In the genomic region with DNA sequence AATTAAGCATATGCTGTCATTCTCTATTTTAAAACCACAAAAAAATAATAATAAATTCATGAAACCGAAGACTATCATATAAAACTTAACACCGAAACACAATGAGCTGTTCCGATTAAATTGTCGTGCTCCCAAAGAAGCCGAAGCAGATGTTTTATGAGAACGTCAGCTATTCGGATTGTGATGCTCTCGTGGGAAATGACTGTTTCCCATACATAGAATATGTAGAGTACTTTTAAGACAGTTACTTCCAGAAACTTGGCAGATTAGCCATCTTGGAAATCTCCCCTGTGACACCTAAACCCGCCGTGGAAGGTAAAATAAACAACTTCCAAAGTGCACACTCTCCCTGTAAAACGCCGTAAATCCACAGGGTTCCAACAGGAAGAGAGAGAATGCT, we compare ENCODE assay signal across 13 mouse cellular contexts.
A peak's percentile ranks its signal among the peaks of the same experiment; 100 is the strongest.
DNase-seq lines count a peak whose midpoint lies in the region; ATAC-seq lines count a peak whose summit lies in the region.
"Had no signal": no experiment of that assay in that cellular context is flagged by ENCODE, and none has a peak within 500 bp of the region (broad histone marks: within the 10 kb centered on the region; RNA-seq: fewer than 3 reads in every experiment).

No protein-coding gene starts in this region.

- H3K9ac ChIP-seq in embryonic facial prominence, embryonic 11.5 days (replicated peaks; ENCODE audit: low read length): no peak overlapping the region
- peak overlapping the region; percentile 28; the same call in 1 of the 2 replicates for H3K9ac ChIP-seq in kidney, embryonic 16.5 days (replicated peaks; ENCODE audit: low read length)
- H3K9ac ChIP-seq in embryonic facial prominence, embryonic 13.5 days: no peak overlapping the region
- no peak overlapping the region for H3K9ac ChIP-seq in limb, embryonic 15.5 days

- no peaks in the 10 kb centered on the region for H3K4me1 ChIP-seq in embryonic facial prominence, embryonic 11.5 days (ENCODE audit: control insufficient read depth, insufficient read depth, low read length)
- no peaks in the 10 kb centered on the region for H3K4me1 ChIP-seq in embryonic facial prominence, embryonic 10.5 days
- peaks cover 6% of the 10 kb centered on the region; the same call in 1 of the 2 replicates for H3K4me1 ChIP-seq in kidney, embryonic 16.5 days (ENCODE audit: insufficient read depth, low read length)
- peaks cover 18% of the 10 kb centered on the region; the same call in 1 of the 2 replicates for H3K4me1 ChIP-seq in embryonic facial prominence, embryonic 13.5 days
- H3K4me1 ChIP-seq in limb, embryonic 15.5 days: peaks cover 6% of the 10 kb centered on the region

- 66% methylated on average over 12 of the region's 12 CpGs for WGBS in embryonic facial prominence, embryonic 11.5 days
- WGBS in embryonic facial prominence, embryonic 10.5 days: 70% methylated on average over 12 of the region's 12 CpGs
- WGBS in kidney, embryonic 16.5 days: 22% methylated on average over 12 of the region's 12 CpGs
- WGBS in embryonic facial prominence, embryonic 13.5 days: 46% methylated on average over 12 of the region's 12 CpGs
- WGBS in limb, embryonic 15.5 days: 23% methylated on average over 12 of the region's 12 CpGs

- DNase-seq in embryonic facial prominence, embryonic 11.5 days (ENCODE audit: low spot score): peak; percentile 2
- DNase-seq in embryonic facial prominence, embryonic 10.5 days (ENCODE audit: low spot score): no peak
- DNase-seq in kidney, adult 9 months: no peak
- no peak for DNase-seq in cerebellum, adult 11-12 months
- no peak for DNase-seq in frontal cortex, postnatal 14 days (ENCODE audit: low spot score in 2 of 2)
- DNase-seq: cerebellum, adult 8-10 months; left cerebral cortex, postnatal 4 days; lung, postnatal 14 days; spleen, adult 18-20 months; thymus, postnatal 14 days had no signal

- H3K9me3 ChIP-seq in embryonic facial prominence, embryonic 11.5 days (replicated peaks; ENCODE audit: control insufficient read depth, low read length): no peaks in the 10 kb centered on the region
- no peaks in the 10 kb centered on the region for H3K9me3 ChIP-seq in embryonic facial prominence, embryonic 10.5 days
- no peaks in the 10 kb centered on the region for H3K9me3 ChIP-seq in kidney, embryonic 16.5 days (ENCODE audit: low read length)
- H3K9me3 ChIP-seq in embryonic facial prominence, embryonic 13.5 days: no peaks in the 10 kb centered on the region
- no peaks in the 10 kb centered on the region for H3K9me3 ChIP-seq in limb, embryonic 15.5 days

- H3K4me3 ChIP-seq in embryonic facial prominence, embryonic 11.5 days (ENCODE audit: low read depth, low read length): no peak overlapping the region
- no peak overlapping the region for H3K4me3 ChIP-seq in embryonic facial prominence, embryonic 10.5 days
- H3K4me3 ChIP-seq in kidney, embryonic 16.5 days (ENCODE audit: low read length): peak overlapping the region; percentile 11; the same call in 1 of the 2 replicates
- no peak overlapping the region for H3K4me3 ChIP-seq in embryonic facial prominence, embryonic 13.5 days
- 0 out of 2 replicates have a peak overlapping the region, but pooled peaks have one; percentile 3 for H3K4me3 ChIP-seq in limb, embryonic 15.5 days

- no peaks in the 10 kb centered on the region for H3K36me3 ChIP-seq in embryonic facial prominence, embryonic 11.5 days (replicated peaks; ENCODE audit: control insufficient read depth, insufficient read depth, low read depth, low read length)
- no peaks in the 10 kb centered on the region for H3K36me3 ChIP-seq in embryonic facial prominence, embryonic 10.5 days (replicated peaks)
- no peaks in the 10 kb centered on the region for H3K36me3 ChIP-seq in kidney, embryonic 16.5 days (ENCODE audit: insufficient read depth, low read length)
- H3K36me3 ChIP-seq in embryonic facial prominence, embryonic 13.5 days: no peaks in the 10 kb centered on the region
- no peaks in the 10 kb centered on the region for H3K36me3 ChIP-seq in limb, embryonic 15.5 days

- H3K27me3 ChIP-seq in embryonic facial prominence, embryonic 11.5 days (ENCODE audit: control insufficient read depth, insufficient read depth, low read length): no peaks in the 10 kb centered on the region
- no peaks in the 10 kb centered on the region for H3K27me3 ChIP-seq in embryonic facial prominence, embryonic 10.5 days (replicated peaks; ENCODE audit: low read depth, poor library complexity, severe bottlenecking)
- H3K27me3 ChIP-seq in kidney, embryonic 16.5 days (ENCODE audit: insufficient read depth, low read length): no peaks in the 10 kb centered on the region
- no peaks in the 10 kb centered on the region for H3K27me3 ChIP-seq in embryonic facial prominence, embryonic 13.5 days
- no peaks in the 10 kb centered on the region for H3K27me3 ChIP-seq in limb, embryonic 15.5 days

- H3K27ac ChIP-seq in embryonic facial prominence, embryonic 11.5 days (replicated peaks; ENCODE audit: low read depth, low read length): no peak overlapping the region
- no peak overlapping the region for H3K27ac ChIP-seq in embryonic facial prominence, embryonic 10.5 days (replicated peaks)
- peak overlapping the region; percentile 88 for H3K27ac ChIP-seq in kidney, embryonic 16.5 days (ENCODE audit: low read length)
- H3K27ac ChIP-seq in embryonic facial prominence, embryonic 13.5 days: no peak overlapping the region
- peak overlapping the region; percentile 65; the same call in 1 of the 2 replicates for H3K27ac ChIP-seq in limb, embryonic 15.5 days

- H3K4me2 ChIP-seq in embryonic facial prominence, embryonic 11.5 days (ENCODE audit: low read depth, low read length): no peak overlapping the region
- H3K4me2 ChIP-seq in kidney, embryonic 16.5 days (replicated peaks; ENCODE audit: low read depth, low read length): peak overlapping the region; percentile 44
- H3K4me2 ChIP-seq in embryonic facial prominence, embryonic 13.5 days: peak overlapping the region; percentile 33; the same call in 1 of the 2 replicates
- peak overlapping the region; percentile 28 for H3K4me2 ChIP-seq in limb, embryonic 15.5 days

- ATAC-seq in embryonic facial prominence, embryonic 11.5 days (replicated peaks; ENCODE audit: insufficient number of reproducible peaks, low FRiP score, low TSS enrichment, low read depth): no peak
- no peak for ATAC-seq in kidney, embryonic 16.5 days (ENCODE audit: low FRiP score, low TSS enrichment)
- no peak for ATAC-seq in embryonic facial prominence, embryonic 13.5 days (ENCODE audit: insufficient number of reproducible peaks, insufficient read depth, low FRiP score, low TSS enrichment, low read depth)
- ATAC-seq in limb, embryonic 15.5 days (ENCODE audit: insufficient number of reproducible peaks, low FRiP score, low TSS enrichment, low read depth): no peak

Comparison
In these comparisons a context has a peak if more than half of its experiments do, and no peak if none do; other contexts are left out.
1. H3K27ac ChIP-seq: peak in kidney, embryonic 16.5 days (single experiment) and limb, embryonic 15.5 days (single experiment); none in embryonic facial prominence, embryonic 11.5 days (single experiment), embryonic facial prominence, embryonic 10.5 days (single experiment) and embryonic facial prominence, embryonic 13.5 days (single experiment).
2. H3K4me3 ChIP-seq: peak in kidney, embryonic 16.5 days (single experiment) and limb, embryonic 15.5 days (single experiment); none in embryonic facial prominence, embryonic 11.5 days (single experiment), embryonic facial prominence, embryonic 10.5 days (single experiment) and embryonic facial prominence, embryonic 13.5 days (single experiment).